Mouse (Mus musculus): Measurements from ENCODE around the gene Spata31d1a.

- TF ChIP-seq CTCF (IDR thresholded peaks at IDR 0.05; ENCODE audit: control insufficient read depth, insufficient read depth, low read length) = no peak
- no peak for TF ChIP-seq POLR2A (IDR thresholded peaks at IDR 0.05; ENCODE audit: borderline replicate concordance, control insufficient read depth, low read depth, low read length)
These were observed 5.6 kb downstream of the Spata31d1a start for GRCm38 (mm10) chr13:59704562-59704961.

Data from bone marrow, adult 2 months (tissue).